Mouse (Mus musculus): ENCODE measurements around the gene G6pc2. TPM values are rescaled to one million over a fixed set of nuclear protein-coding genes. Genes with fewer than 3 reads are reported as not detected.

The G6pc2 gene
- total and polyA plus RNA-seq, 3 experiments, result not detected

- ATAC-seq (ENCODE audit: extremely low read depth, insufficient number of reproducible peaks, low FRiP score, poor library complexity, severe bottlenecking), result no peak
- Histone ChIP-seq H3K4me3 (ENCODE audit: low read depth, low read length) (no peak overlapping the region), H3K9me3 (replicated peaks) (no peaks in the 10 kb centered on the region), H3K36me3 (replicated peaks) (no peaks in the 10 kb centered on the region), H3K4me1 (ENCODE audit: insufficient read depth, low read depth, low read length) (no peaks in the 10 kb centered on the region), H3K27me3 (ENCODE audit: insufficient read depth, low read length) (peaks cover 4% of the 10 kb centered on the region)
- DNase-seq (ENCODE audit: low spot score), result no peak
- TF ChIP-seq CTCF (IDR thresholded peaks at IDR 0.05; ENCODE audit: low read depth, low read length) (no peak), GATA1 (IDR thresholded peaks at IDR 0.05; ENCODE audit: borderline replicate concordance, low read length) (no peak), GATA2 (IDR thresholded peaks at IDR 0.05; ENCODE audit: borderline replicate concordance, low read depth, low read length) (no peak)
Observed at GRCm38 (mm10) chr2:69228635-69229034, 17.8 kb downstream of the G6pc2 start.

- no peak for DNase-seq (ENCODE audit: low spot score)
- ATAC-seq (ENCODE audit: extremely low read depth, insufficient number of reproducible peaks, low FRiP score, poor library complexity, severe bottlenecking), result no peak
- no peak for TF ChIP-seq TAL1 (conservative IDR thresholded peaks at IDR 0.05; ENCODE audit: low read depth, low read length)
- TF ChIP-seq CTCF (IDR thresholded peaks at IDR 0.05; ENCODE audit: low read depth, low read length), result no peak
- no peak for TF ChIP-seq GATA2 (IDR thresholded peaks at IDR 0.05; ENCODE audit: borderline replicate concordance, low read depth, low read length)
- TF ChIP-seq GATA1 (IDR thresholded peaks at IDR 0.05; ENCODE audit: borderline replicate concordance, low read length), result no peak
- TF ChIP-seq POLR2AphosphoS5 (IDR thresholded peaks at IDR 0.05; ENCODE audit: insufficient replicate concordance, low read depth, low read length), result no peak
- no peaks in the 10 kb centered on the region for H3K9me3 ChIP-seq (replicated peaks)
- H3K4me1 ChIP-seq (ENCODE audit: insufficient read depth, low read depth, low read length), result no peaks in the 10 kb centered on the region
- peaks cover 4% of the 10 kb centered on the region for H3K27me3 ChIP-seq (ENCODE audit: insufficient read depth, low read length)
- no peaks in the 10 kb centered on the region for H3K36me3 ChIP-seq (replicated peaks)
- H3K4me3 ChIP-seq (ENCODE audit: low read depth, low read length), result no peak overlapping the region
Observed at GRCm38 (mm10) chr2:69230137-69230536, 19.3 kb downstream of the G6pc2 start.

GRCm38 (mm10) chr2:69232101-69232500, 21.2 kb downstream of the G6pc2 start:
- no peak for ATAC-seq (ENCODE audit: extremely low read depth, insufficient number of reproducible peaks, low FRiP score, poor library complexity, severe bottlenecking)
- Histone ChIP-seq H3K4me1 (ENCODE audit: insufficient read depth, low read depth, low read length) (no peaks in the 10 kb centered on the region), H3K9me3 (replicated peaks) (no peaks in the 10 kb centered on the region), H3K27me3 (ENCODE audit: insufficient read depth, low read length) (no peaks in the 10 kb centered on the region), H3K36me3 (replicated peaks) (no peaks in the 10 kb centered on the region), H3K4me3 (ENCODE audit: low read depth, low read length) (no peak overlapping the region)
- no peak for TF ChIP-seq CTCF (IDR thresholded peaks at IDR 0.05; ENCODE audit: low read depth, low read length)
- no peak for TF ChIP-seq GATA1 (IDR thresholded peaks at IDR 0.05; ENCODE audit: borderline replicate concordance, low read length)
- TF ChIP-seq POLR2AphosphoS5 (IDR thresholded peaks at IDR 0.05; ENCODE audit: insufficient replicate concordance, low read depth, low read length), result no peak
- TF ChIP-seq TAL1 (conservative IDR thresholded peaks at IDR 0.05; ENCODE audit: low read depth, low read length), result no peak
- TF ChIP-seq GATA2 (IDR thresholded peaks at IDR 0.05; ENCODE audit: borderline replicate concordance, low read depth, low read length), result no peak
- DNase-seq (ENCODE audit: low spot score), result no peak

GRCm38 (mm10) chr2:69234976-69235678, 24.3 kb downstream of the G6pc2 start:
- DNase-seq (ENCODE audit: low spot score), result no peak
- Histone ChIP-seq H3K4me1 (ENCODE audit: insufficient read depth, low read depth, low read length) (no peaks in the 10 kb centered on the region), H3K27me3 (ENCODE audit: insufficient read depth, low read length) (no peaks in the 10 kb centered on the region), H3K9me3 (replicated peaks) (no peaks in the 10 kb centered on the region), H3K4me3 (ENCODE audit: low read depth, low read length) (no peak overlapping the region), H3K36me3 (replicated peaks) (no peaks in the 10 kb centered on the region)
- ATAC-seq (ENCODE audit: extremely low read depth, insufficient number of reproducible peaks, low FRiP score, poor library complexity, severe bottlenecking), result no peak
- TF ChIP-seq TAL1 (conservative IDR thresholded peaks at IDR 0.05; ENCODE audit: low read depth, low read length) (no peak), GATA2 (IDR thresholded peaks at IDR 0.05; ENCODE audit: borderline replicate concordance, low read depth, low read length) (no peak), POLR2AphosphoS5 (IDR thresholded peaks at IDR 0.05; ENCODE audit: insufficient replicate concordance, low read depth, low read length) (no peak), GATA1 (IDR thresholded peaks at IDR 0.05; ENCODE audit: borderline replicate concordance, low read length) (no peak), CTCF (IDR thresholded peaks at IDR 0.05; ENCODE audit: low read depth, low read length) (no peak)

DNA sequence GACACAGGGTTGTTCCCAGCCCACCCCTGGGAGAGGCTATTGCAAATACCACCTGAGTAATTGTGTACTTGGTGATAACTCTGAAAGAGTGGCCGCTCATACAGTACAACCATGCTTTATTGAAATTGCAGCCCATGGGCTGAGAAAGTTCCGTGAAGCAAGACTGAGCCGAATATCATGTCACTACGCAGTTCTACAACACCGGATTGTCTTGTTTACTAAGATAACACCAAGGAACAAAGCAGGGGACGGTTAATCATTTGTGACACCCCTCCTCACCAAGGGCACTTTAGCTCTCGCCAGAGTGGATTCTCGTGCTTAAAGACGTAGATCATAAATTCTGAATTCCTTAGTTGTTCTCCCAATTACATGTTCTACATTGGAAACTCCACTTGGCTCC, 28.4 kb downstream of the G6pc2 start:
- no peaks in the 10 kb centered on the region for H3K9me3 ChIP-seq (replicated peaks)
- H3K4me1 ChIP-seq (ENCODE audit: insufficient read depth, low read depth, low read length), result no peaks in the 10 kb centered on the region
- no peak overlapping the region for H3K4me3 ChIP-seq (ENCODE audit: low read depth, low read length)
- no peak for TF ChIP-seq GATA1 (IDR thresholded peaks at IDR 0.05; ENCODE audit: borderline replicate concordance, low read length)
- TF ChIP-seq GATA2 (IDR thresholded peaks at IDR 0.05; ENCODE audit: borderline replicate concordance, low read depth, low read length), result no peak
- TF ChIP-seq TAL1 (conservative IDR thresholded peaks at IDR 0.05; ENCODE audit: low read depth, low read length), result no peak
- TF ChIP-seq POLR2AphosphoS5 (IDR thresholded peaks at IDR 0.05; ENCODE audit: insufficient replicate concordance, low read depth, low read length), result no peak
- no peak for TF ChIP-seq CTCF (IDR thresholded peaks at IDR 0.05; ENCODE audit: low read depth, low read length)
- H3K36me3 ChIP-seq (replicated peaks), result no peaks in the 10 kb centered on the region
- H3K27me3 ChIP-seq (ENCODE audit: insufficient read depth, low read length), result 0 out of 2 replicates have a peak, but pooled peaks cover under 1% of the 10 kb centered on the region
- no peak for ATAC-seq (ENCODE audit: extremely low read depth, insufficient number of reproducible peaks, low FRiP score, poor library complexity, severe bottlenecking)
- no peak for DNase-seq (ENCODE audit: low spot score)

- Histone ChIP-seq H3K27me3 (ENCODE audit: insufficient read depth, low read length) (0 out of 2 replicates have a peak, but pooled peaks cover 2% of the 10 kb centered on the region), H3K4me3 (ENCODE audit: low read depth, low read length) (no peak overlapping the region), H3K4me1 (ENCODE audit: insufficient read depth, low read depth, low read length) (no peaks in the 10 kb centered on the region), H3K36me3 (replicated peaks) (no peaks in the 10 kb centered on the region), H3K9me3 (replicated peaks) (no peaks in the 10 kb centered on the region)
- TF ChIP-seq CTCF (IDR thresholded peaks at IDR 0.05; ENCODE audit: low read depth, low read length) (no peak), TAL1 (conservative IDR thresholded peaks at IDR 0.05; ENCODE audit: low read depth, low read length) (no peak), GATA1 (IDR thresholded peaks at IDR 0.05; ENCODE audit: borderline replicate concordance, low read length) (no peak), POLR2AphosphoS5 (IDR thresholded peaks at IDR 0.05; ENCODE audit: insufficient replicate concordance, low read depth, low read length) (no peak), GATA2 (IDR thresholded peaks at IDR 0.05; ENCODE audit: borderline replicate concordance, low read depth, low read length) (no peak)
- no peak for DNase-seq (ENCODE audit: low spot score)
- ATAC-seq (ENCODE audit: extremely low read depth, insufficient number of reproducible peaks, low FRiP score, poor library complexity, severe bottlenecking), result no peak
Observed at GRCm38 (mm10) chr2:69244924-69245323, 34.1 kb downstream of the G6pc2 start.
